Mouse (Mus musculus) lung, adult 2 months (tissue): ENCODE measurements around the gene Vps50.

ENCODE experiments used
- CTCF ChIP-seq: fragments of 200-500 bp; IDR thresholded peaks from 2 replicates; pipeline ENCODE4 v1.5.1; 2011; ENCODE audit warnings: mild to moderate bottlenecking, low read length, control low read depth; ENCODE audit not compliant: insufficient read depth
- POLR2A ChIP-seq: fragments of 200-500 bp; IDR thresholded peaks from 2 replicates; pipeline ENCODE4 v1.6.1; 2011; ENCODE audit warnings: low read depth, mild to moderate bottlenecking, control low read depth, low read length, borderline replicate concordance; ENCODE audit errors: extremely low read depth

- TF ChIP-seq POLR2A, result no peak
- no peak for TF ChIP-seq CTCF
Observed at GRCm38 (mm10) chr6:3562301-3562700, 64.1 kb downstream of the Vps50 start.
